Mouse (Mus musculus) liver, embryonic 14 days (tissue): ENCODE results near the gene S100pbp. TPM values are rescaled to one million over a fixed set of nuclear protein-coding genes. Genes with fewer than 3 reads are reported as not detected.

Experiments
- polyA plus RNA-seq: library from polyadenylated mRNA; depleted of rRNA; stranded (reverse); fragments of >200 nt; gene quantifications from 2 replicates; pipeline ENCODE4 v1.2.3, GENCODE M21; 2012; rRNA removed

Gene S100pbp
- polyA plus RNA-seq = 11.2 and 14.0 TPM in 2 replicates

GRCm38 (mm10) chr4:129189542-129190519, at the start of gene S100pbp, which contains the start of gene Yars:
S100pbp (minus strand) TSS chr4:129189727.
Yars (plus strand) TSS chr4:129189760.

GRCm38 (mm10) chr4:129136579-129137391, 52.7 kb downstream of the S100pbp start, which contains the start of gene Fndc5:
Fndc5 (plus strand) TSS chr4:129136999.

GRCm38 (mm10) chr4:129121569-129122086, 67.9 kb downstream of the S100pbp start, which contains the start of gene Hpca:
Hpca (minus strand) TSS chr4:129122036.

GRCm38 (mm10) chr4:129105356-129105755, 84.2 kb downstream of the S100pbp start, which contains the start of gene Tmem54:
Tmem54 (plus strand) TSS chr4:129105548.

Other genes with a start within 250 kb of the S100pbp start
- gene Azin2, start 227.3 kb downstream of the S100pbp start, polyA plus RNA-seq = 0.41 and 0.49 TPM in 2 replicates
- 71.5 and 78.3 TPM in 2 replicates for gene Ak2, start 197.8 kb downstream of the S100pbp start, polyA plus RNA-seq
- 12.0 and 12.8 TPM in 2 replicates for gene Rnf19b, start 131.5 kb downstream of the S100pbp start, polyA plus RNA-seq
- gene Tmem54, start 84.2 kb downstream of the S100pbp start, polyA plus RNA-seq = 0.96 and 1.0 TPM in 2 replicates
- gene Hpca, start 67.7 kb downstream of the S100pbp start, polyA plus RNA-seq = 2.1 and 2.2 TPM in 2 replicates
- gene Fndc5, start 52.7 kb downstream of the S100pbp start, polyA plus RNA-seq = 0.61 and 1.0 TPM in 2 replicates
- 32.6 TPM in 2 replicates for gene Yars, start within 50 bp of the S100pbp start, polyA plus RNA-seq
- 0.93 and 1.1 TPM in 2 replicates for gene C77080, start 71.7 kb upstream of the S100pbp start, polyA plus RNA-seq
- gene Sync, start 97.9 kb upstream of the S100pbp start, polyA plus RNA-seq = 0.03 and 0.11 TPM in 2 replicates
- gene Rbbp4, start 145.6 kb upstream of the S100pbp start, polyA plus RNA-seq = 57.7 and 70.3 TPM in 2 replicates
- gene Zbtb8os, start 146.0 kb upstream of the S100pbp start, polyA plus RNA-seq = 27.2 and 29.5 TPM in 2 replicates
- gene Zbtb8a, start 188.4 kb upstream of the S100pbp start, polyA plus RNA-seq = 1.9 and 2.2 TPM in 2 replicates